Mouse (Mus musculus): ENCODE data around the gene Gal3st4.

Gene Gal3st4

GRCm38 (mm10) chr5:138262582-138263240 is 9.9 kb downstream of the Gal3st4 start:
- no peak for DNase-seq (ENCODE audit: low read depth in 2 of 2, low spot score in 2 of 2)

- DNase-seq (ENCODE audit: low read depth in 2 of 2, low spot score in 2 of 2): no peak
Measured at GRCm38 (mm10) chr5:138262001-138262400, 10.6 kb downstream of the Gal3st4 start.

GRCm38 (mm10) chr5:138260834-138261233 is 11.8 kb downstream of the Gal3st4 start:
- no peak for DNase-seq (ENCODE audit: low read depth in 2 of 2, low spot score in 2 of 2)

- no peak for DNase-seq (ENCODE audit: low read depth in 2 of 2, low spot score in 2 of 2)
Measured at GRCm38 (mm10) chr5:138260051-138260450, 12.6 kb downstream of the Gal3st4 start.

- no peak for DNase-seq (ENCODE audit: low read depth in 2 of 2, low spot score in 2 of 2)
Measured at GRCm38 (mm10) chr5:138258993-138259392, 13.6 kb downstream of the Gal3st4 start.

GRCm38 (mm10) chr5:138258542-138258941 is 14.1 kb downstream of the Gal3st4 start:
- DNase-seq (ENCODE audit: low read depth in 2 of 2, low spot score in 2 of 2): no peak

- no peak for DNase-seq (ENCODE audit: low read depth in 2 of 2, low spot score in 2 of 2)
Measured at GRCm38 (mm10) chr5:138258078-138258477, 14.6 kb downstream of the Gal3st4 start.

- no peak for DNase-seq (ENCODE audit: low read depth in 2 of 2, low spot score in 2 of 2)
Measured at GRCm38 (mm10) chr5:138257585-138257978, 15.1 kb downstream of the Gal3st4 start.

- DNase-seq (ENCODE audit: low read depth in 2 of 2, low spot score in 2 of 2): peak in 1 of 2 experiments; percentile 39
Measured at GRCm38 (mm10) chr5:138256966-138257584, 15.6 kb downstream of the Gal3st4 start.

GRCm38 (mm10) chr5:138256094-138256467 is 16.6 kb downstream of the Gal3st4 start:
- DNase-seq (ENCODE audit: low read depth in 2 of 2, low spot score in 2 of 2): no peak

- DNase-seq (ENCODE audit: low read depth in 2 of 2, low spot score in 2 of 2): peak; percentile 87 to 89
Measured at GRCm38 (mm10) chr5:138255353-138256093, 17.1 kb downstream of the Gal3st4 start, which contains the start of gene Lamtor4. Gene Lamtor4, plus strand, starts transcription at chr5:138255482.

GRCm38 (mm10) chr5:138253061-138253460 is 19.6 kb downstream of the Gal3st4 start:
- no peak for DNase-seq (ENCODE audit: low read depth in 2 of 2, low spot score in 2 of 2)

GRCm38 (mm10) chr5:138251144-138251543 is 21.5 kb downstream of the Gal3st4 start:
- DNase-seq (ENCODE audit: low read depth in 2 of 2, low spot score in 2 of 2): no peak

- no peak for DNase-seq (ENCODE audit: low read depth in 2 of 2, low spot score in 2 of 2)
Measured at GRCm38 (mm10) chr5:138241511-138241910, 31.1 kb downstream of the Gal3st4 start.

- DNase-seq (ENCODE audit: low read depth in 2 of 2, low spot score in 2 of 2): no peak
Measured at GRCm38 (mm10) chr5:138234224-138234623, 38.4 kb downstream of the Gal3st4 start.

- DNase-seq (ENCODE audit: low read depth in 2 of 2, low spot score in 2 of 2): no peak
Measured at GRCm38 (mm10) chr5:138233778-138234177, 38.9 kb downstream of the Gal3st4 start.

- DNase-seq (ENCODE audit: low read depth in 2 of 2, low spot score in 2 of 2): no peak
Measured at GRCm38 (mm10) chr5:138229511-138229910, 43.1 kb downstream of the Gal3st4 start.

- DNase-seq (ENCODE audit: low read depth in 2 of 2, low spot score in 2 of 2): peak in 1 of 2 experiments; percentile 33
Measured at GRCm38 (mm10) chr5:138228026-138228425, 44.6 kb downstream of the Gal3st4 start.

- no peak for DNase-seq (ENCODE audit: low read depth in 2 of 2, low spot score in 2 of 2)
Measured at GRCm38 (mm10) chr5:138227367-138227766, 45.3 kb downstream of the Gal3st4 start.

- no peak for DNase-seq (ENCODE audit: low read depth in 2 of 2, low spot score in 2 of 2)
Measured at GRCm38 (mm10) chr5:138226491-138226890, 46.1 kb downstream of the Gal3st4 start.

GRCm38 (mm10) chr5:138225700-138226099 is 46.9 kb downstream of the Gal3st4 start, which contains the start of gene Nxpe5:
Gene Nxpe5, plus strand, starts transcription at chr5:138225898.
- DNase-seq (ENCODE audit: low read depth in 2 of 2, low spot score in 2 of 2): no peak

GRCm38 (mm10) chr5:138223287-138223686 is 49.4 kb downstream of the Gal3st4 start:
- no peak for DNase-seq (ENCODE audit: low read depth in 2 of 2, low spot score in 2 of 2)
